Mouse (Mus musculus) brain, embryonic 14.5 days (tissue): ENCODE measurements around the gene Hipk1.

ENCODE experiments used
- CTCF ChIP-seq: fragments of 200-500 bp; IDR thresholded peaks from 2 replicates; pipeline ENCODE4 v1.5.1; 2012; ENCODE audit warnings: inconsistent platforms, mild to moderate bottlenecking, moderate library complexity, borderline replicate concordance; ENCODE audit not compliant: insufficient read depth, insufficient read length; ENCODE audit errors: extremely low read depth
- POLR2A ChIP-seq: fragments of 200-500 bp; IDR thresholded peaks from 2 replicates; pipeline ENCODE4 v1.6.1; 2012; ENCODE audit warnings: mild to moderate bottlenecking, inconsistent platforms, borderline replicate concordance; ENCODE audit not compliant: poor library complexity, insufficient read depth, insufficient read length, severe bottlenecking; ENCODE audit errors: extremely low read depth

DNA sequence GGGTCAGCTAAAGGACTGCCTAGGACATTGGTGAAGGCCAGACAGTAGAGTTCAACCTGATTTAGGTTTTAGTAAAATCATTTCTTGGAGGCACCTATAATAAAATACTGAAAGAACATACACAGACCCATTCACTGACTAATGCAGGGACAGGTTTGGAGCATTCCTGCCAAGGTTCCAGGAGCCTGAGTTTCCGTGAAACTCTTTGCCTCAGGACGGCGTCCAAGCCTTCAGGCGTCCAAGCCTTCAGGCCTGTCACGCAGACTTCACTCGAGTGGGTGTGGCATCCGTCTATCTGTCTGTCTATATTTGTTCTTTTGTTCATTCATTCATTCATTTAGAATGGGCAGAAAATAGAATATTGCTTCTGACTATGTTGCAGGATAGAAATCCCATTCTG, 39.8 kb upstream of the Hipk1 start:
- TF ChIP-seq POLR2A (no peak), CTCF (no peak)
